Mouse (Mus musculus): ENCODE measurements around the gene Opcml. TPM values are rescaled to one million over a fixed set of nuclear protein-coding genes. Genes with fewer than 3 reads are reported as not detected.

Gene Opcml
- polyA plus RNA-seq, 1 experiment = 0.06 TPM

DNA sequence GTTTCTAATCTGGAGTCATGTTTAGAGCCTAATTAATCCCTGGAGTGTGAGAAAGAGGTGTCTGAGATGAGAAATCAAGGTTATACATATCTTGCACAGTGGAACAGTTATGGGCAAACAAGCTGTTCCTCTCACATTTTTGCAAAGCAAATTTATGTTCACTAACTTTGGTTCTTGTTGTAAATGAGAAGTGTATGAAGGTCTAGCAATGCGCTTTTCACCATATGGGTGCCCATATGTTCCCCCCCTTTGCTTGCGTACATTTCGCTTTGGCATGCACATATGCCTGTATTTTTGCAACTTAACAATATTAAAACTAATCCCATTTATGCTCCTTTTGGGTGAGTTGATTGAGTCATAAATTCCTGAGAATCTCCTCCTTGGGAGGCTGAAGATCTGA lies 1031.5 kb downstream of the Opcml start:
- H3K27me3 ChIP-seq (ENCODE audit: control insufficient read depth, insufficient read depth, insufficient read length) = no peaks in the 10 kb centered on the region
- H3K36me3 ChIP-seq (ENCODE audit: control insufficient read depth, insufficient read depth) = no peaks in the 10 kb centered on the region
- TF ChIP-seq MYOD1 (IDR thresholded peaks at IDR 0.05; ENCODE audit: control insufficient read depth, insufficient read length, low read depth) (no peak), CEBPB (IDR thresholded peaks at IDR 0.05; ENCODE audit: low read depth) (no peak), MYOG (IDR thresholded peaks at IDR 0.05; ENCODE audit: control insufficient read depth, extremely low read depth, insufficient read length) (no peak)
- H3K79me3 ChIP-seq (ENCODE audit: low read depth) = no peaks in the 10 kb centered on the region
- no peak overlapping the region for H3K4me3 ChIP-seq (ENCODE audit: insufficient read depth, poor library complexity, severe bottlenecking)
- no peaks in the 10 kb centered on the region for H3K79me2 ChIP-seq (ENCODE audit: control insufficient read depth, insufficient read depth)
- H3ac ChIP-seq (ENCODE audit: control insufficient read depth, insufficient read length, low read depth) = no peak overlapping the region

DNA sequence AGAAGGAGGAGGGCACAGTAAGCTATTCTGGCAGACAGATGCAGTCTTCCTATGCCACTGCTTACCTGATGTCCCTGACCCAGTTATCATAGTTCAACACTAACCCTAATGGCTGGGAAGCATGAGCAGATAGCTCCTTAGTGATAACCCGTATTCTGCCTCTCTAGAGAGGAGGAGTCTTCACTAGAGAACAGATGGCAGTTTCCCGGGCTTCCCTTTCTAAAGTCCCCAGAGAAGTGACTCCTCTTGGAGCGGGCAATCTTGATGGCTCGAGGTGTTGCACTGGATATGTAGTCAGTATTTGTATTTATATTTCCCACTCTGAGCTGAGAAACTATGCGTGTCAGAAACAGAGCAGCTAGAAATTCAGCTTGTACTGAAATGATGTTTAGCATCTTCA lies 1031.9 kb downstream of the Opcml start:
- H3K4me3 ChIP-seq (ENCODE audit: insufficient read depth, poor library complexity, severe bottlenecking) = no peak overlapping the region
- H3K27me3 ChIP-seq (ENCODE audit: control insufficient read depth, insufficient read depth, insufficient read length) = no peaks in the 10 kb centered on the region
- H3K79me3 ChIP-seq (ENCODE audit: low read depth) = no peaks in the 10 kb centered on the region
- H3K79me2 ChIP-seq (ENCODE audit: control insufficient read depth, insufficient read depth) = no peaks in the 10 kb centered on the region
- no peaks in the 10 kb centered on the region for H3K36me3 ChIP-seq (ENCODE audit: control insufficient read depth, insufficient read depth)
- TF ChIP-seq MYOG (IDR thresholded peaks at IDR 0.05; ENCODE audit: control insufficient read depth, extremely low read depth, insufficient read length) (no peak), USF1 (IDR thresholded peaks at IDR 0.05; ENCODE audit: low read depth) (no peak), FOSL1 (IDR thresholded peaks at IDR 0.05; ENCODE audit: insufficient read depth, low read length, poor library complexity, severe bottlenecking) (no peak), MYOD1 (IDR thresholded peaks at IDR 0.05; ENCODE audit: control insufficient read depth, insufficient read length, low read depth) (no peak), CTCF (IDR thresholded peaks at IDR 0.05; ENCODE audit: control insufficient read depth, insufficient read depth, insufficient read length) (no peak), CEBPB (IDR thresholded peaks at IDR 0.05; ENCODE audit: low read depth) (no peak), MAX (IDR thresholded peaks at IDR 0.05) (no peak)
- no peak overlapping the region for H3ac ChIP-seq (ENCODE audit: control insufficient read depth, insufficient read length, low read depth)

DNA sequence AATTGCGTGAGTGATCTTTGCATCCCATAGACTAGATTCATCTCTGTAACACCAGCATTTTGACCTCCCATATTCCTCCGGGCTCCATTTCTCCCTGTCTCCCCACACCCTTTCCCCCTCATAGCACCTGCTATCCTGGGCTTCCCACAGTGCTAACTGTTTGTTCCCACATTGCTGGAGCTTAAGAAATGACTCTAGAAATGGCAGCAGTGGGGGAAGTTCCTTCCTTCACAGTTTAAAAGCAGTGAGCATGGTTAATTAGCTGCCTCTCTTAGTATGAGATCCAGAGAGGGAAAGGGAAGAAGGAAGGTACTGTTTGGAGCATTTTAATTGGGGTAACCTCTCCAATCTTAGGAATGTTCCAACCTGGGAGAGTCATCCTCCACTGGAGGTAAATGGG lies 1035.2 kb downstream of the Opcml start:
- Histone ChIP-seq H3K4me3 (ENCODE audit: insufficient read depth, poor library complexity, severe bottlenecking) (no peak overlapping the region), H3K27me3 (ENCODE audit: control insufficient read depth, insufficient read depth, insufficient read length) (no peaks in the 10 kb centered on the region), H3K79me2 (ENCODE audit: control insufficient read depth, insufficient read depth) (no peaks in the 10 kb centered on the region), H3K36me3 (ENCODE audit: control insufficient read depth, insufficient read depth) (no peaks in the 10 kb centered on the region), H3K79me3 (ENCODE audit: low read depth) (no peaks in the 10 kb centered on the region), H3ac (ENCODE audit: control insufficient read depth, insufficient read length, low read depth) (no peak overlapping the region)
- no peak for TF ChIP-seq CEBPB (IDR thresholded peaks at IDR 0.05; ENCODE audit: low read depth)

DNA sequence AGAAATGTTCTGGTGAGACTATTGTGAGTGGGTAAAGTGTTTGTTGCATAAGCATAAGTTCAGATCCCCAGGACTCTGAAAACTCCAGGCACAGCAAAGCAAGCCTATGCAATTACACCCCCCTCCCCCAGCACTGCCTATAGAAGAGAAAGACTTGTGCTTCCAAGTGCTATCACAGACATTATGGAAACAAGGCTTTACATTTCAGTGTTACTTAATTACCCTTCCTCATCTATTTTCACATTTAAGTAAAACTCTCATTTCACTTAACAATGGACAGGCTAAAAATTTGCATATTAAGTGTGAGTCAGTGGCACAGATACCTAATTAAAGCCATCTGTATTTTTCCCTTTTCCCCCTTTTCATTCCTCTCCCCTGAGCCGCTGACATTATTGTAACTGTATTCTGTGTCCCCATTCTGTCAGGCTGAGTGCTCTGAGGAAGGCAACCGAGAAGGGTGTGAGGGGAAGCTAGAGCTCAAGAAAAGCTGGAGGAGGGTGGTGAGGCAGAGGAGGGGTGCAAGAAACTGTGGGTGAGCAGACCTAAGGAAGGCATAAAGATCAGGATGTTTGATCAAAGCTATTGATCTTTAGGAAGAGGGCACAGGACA lies 1055.5 kb downstream of the Opcml start:
- no peaks in the 10 kb centered on the region for H3K79me2 ChIP-seq (ENCODE audit: control insufficient read depth, insufficient read depth)
- H3K79me3 ChIP-seq (ENCODE audit: low read depth) = no peaks in the 10 kb centered on the region
- H3K36me3 ChIP-seq (ENCODE audit: control insufficient read depth, insufficient read depth) = no peaks in the 10 kb centered on the region
- no peak for TF ChIP-seq CEBPB (IDR thresholded peaks at IDR 0.05; ENCODE audit: low read depth)
- TF ChIP-seq MYOD1 (IDR thresholded peaks at IDR 0.05; ENCODE audit: control insufficient read depth, insufficient read length, low read depth) = no peak
- TF ChIP-seq FOSL1 (IDR thresholded peaks at IDR 0.05; ENCODE audit: insufficient read depth, low read length, poor library complexity, severe bottlenecking) = no peak
- TF ChIP-seq USF1 (IDR thresholded peaks at IDR 0.05; ENCODE audit: low read depth) = no peak
- no peak for TF ChIP-seq CTCF (IDR thresholded peaks at IDR 0.05; ENCODE audit: control insufficient read depth, insufficient read depth, insufficient read length)
- no peak for TF ChIP-seq MAX (IDR thresholded peaks at IDR 0.05)
- no peak for TF ChIP-seq MYOG (IDR thresholded peaks at IDR 0.05; ENCODE audit: control insufficient read depth, extremely low read depth, insufficient read length)
- H3K27me3 ChIP-seq (ENCODE audit: control insufficient read depth, insufficient read depth, insufficient read length) = no peaks in the 10 kb centered on the region
- no peak overlapping the region for H3K4me3 ChIP-seq (ENCODE audit: insufficient read depth, poor library complexity, severe bottlenecking)
- no peak overlapping the region for H3ac ChIP-seq (ENCODE audit: control insufficient read depth, insufficient read length, low read depth)

DNA sequence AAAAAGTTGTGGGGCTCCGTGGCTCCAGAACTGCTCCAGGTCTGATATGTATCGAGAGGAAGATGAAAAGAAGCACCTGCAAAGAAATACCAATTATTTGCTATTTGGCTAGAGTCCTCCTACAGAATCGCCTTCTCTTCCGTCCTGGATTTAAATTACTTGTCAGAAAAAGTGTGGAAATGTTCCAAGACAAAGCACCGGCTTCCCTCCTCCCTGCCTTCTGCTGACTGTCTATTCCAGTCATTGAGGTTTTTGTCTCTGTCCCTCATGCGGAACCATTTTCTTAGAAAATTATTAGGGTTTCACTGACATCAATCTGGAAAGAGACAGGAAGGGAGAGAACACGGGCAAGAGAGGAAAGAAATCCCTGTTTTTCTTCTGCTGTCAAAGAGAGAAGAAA lies 1065.3 kb downstream of the Opcml start:
- no peak for TF ChIP-seq CTCF (IDR thresholded peaks at IDR 0.05; ENCODE audit: control insufficient read depth, insufficient read depth, insufficient read length)
- TF ChIP-seq USF1 (IDR thresholded peaks at IDR 0.05; ENCODE audit: low read depth) = no peak
- no peak for TF ChIP-seq CEBPB (IDR thresholded peaks at IDR 0.05; ENCODE audit: low read depth)
- no peak for TF ChIP-seq MYOD1 (IDR thresholded peaks at IDR 0.05; ENCODE audit: control insufficient read depth, insufficient read length, low read depth)
- no peak for TF ChIP-seq MAX (IDR thresholded peaks at IDR 0.05)
- TF ChIP-seq MYOG (IDR thresholded peaks at IDR 0.05; ENCODE audit: control insufficient read depth, extremely low read depth, insufficient read length) = no peak
- TF ChIP-seq FOSL1 (IDR thresholded peaks at IDR 0.05; ENCODE audit: insufficient read depth, low read length, poor library complexity, severe bottlenecking) = no peak
- H3K27me3 ChIP-seq (ENCODE audit: control insufficient read depth, insufficient read depth, insufficient read length) = no peaks in the 10 kb centered on the region
- H3K4me3 ChIP-seq (ENCODE audit: insufficient read depth, poor library complexity, severe bottlenecking) = no peak overlapping the region
- no peaks in the 10 kb centered on the region for H3K36me3 ChIP-seq (ENCODE audit: control insufficient read depth, insufficient read depth)
- no peaks in the 10 kb centered on the region for H3K79me3 ChIP-seq (ENCODE audit: low read depth)
- no peaks in the 10 kb centered on the region for H3K79me2 ChIP-seq (ENCODE audit: control insufficient read depth, insufficient read depth)
- no peak overlapping the region for H3ac ChIP-seq (ENCODE audit: control insufficient read depth, insufficient read length, low read depth)

DNA sequence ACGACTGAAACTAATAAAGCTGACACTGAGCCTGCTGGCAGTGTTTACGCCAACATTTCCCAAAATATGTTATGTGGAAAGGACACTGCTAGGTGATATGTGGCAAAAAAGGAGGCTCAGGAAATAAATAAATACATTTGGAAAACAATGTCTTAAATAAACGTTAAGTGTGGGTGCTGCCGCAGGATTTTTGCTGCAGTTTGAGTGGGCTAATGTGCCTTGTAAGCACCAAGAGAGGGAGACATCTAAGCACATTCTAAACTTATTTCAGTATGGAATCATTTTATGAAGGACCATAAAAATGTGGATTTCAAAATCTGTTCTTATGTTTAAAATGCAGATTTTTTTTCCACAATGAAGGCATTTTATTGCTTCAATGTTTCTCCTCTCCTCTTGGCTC lies 1071.4 kb downstream of the Opcml start:
- Histone ChIP-seq H3K27me3 (ENCODE audit: control insufficient read depth, insufficient read depth, insufficient read length) (no peaks in the 10 kb centered on the region), H3K36me3 (ENCODE audit: control insufficient read depth, insufficient read depth) (no peaks in the 10 kb centered on the region), H3K79me3 (ENCODE audit: low read depth) (no peaks in the 10 kb centered on the region), H3K4me3 (ENCODE audit: insufficient read depth, poor library complexity, severe bottlenecking) (no peak overlapping the region), H3ac (ENCODE audit: control insufficient read depth, insufficient read length, low read depth) (no peak overlapping the region), H3K79me2 (ENCODE audit: control insufficient read depth, insufficient read depth) (no peaks in the 10 kb centered on the region)
- no peak for TF ChIP-seq CEBPB (IDR thresholded peaks at IDR 0.05; ENCODE audit: low read depth)
- no peak for TF ChIP-seq MYOG (IDR thresholded peaks at IDR 0.05; ENCODE audit: control insufficient read depth, extremely low read depth, insufficient read length)
- no peak for TF ChIP-seq CTCF (IDR thresholded peaks at IDR 0.05; ENCODE audit: control insufficient read depth, insufficient read depth, insufficient read length)
- TF ChIP-seq MAX (IDR thresholded peaks at IDR 0.05) = no peak
- TF ChIP-seq FOSL1 (IDR thresholded peaks at IDR 0.05; ENCODE audit: insufficient read depth, low read length, poor library complexity, severe bottlenecking) = no peak
- no peak for TF ChIP-seq MYOD1 (IDR thresholded peaks at IDR 0.05; ENCODE audit: control insufficient read depth, insufficient read length, low read depth)
- TF ChIP-seq USF1 (IDR thresholded peaks at IDR 0.05; ENCODE audit: low read depth) = no peak
